Mouse (Mus musculus) lung, embryonic 16.5 days (tissue): ENCODE measurements around the gene Phospho1. TPM values are rescaled to one million over a fixed set of nuclear protein-coding genes. Genes with fewer than 3 reads are reported as not detected.

Experiments
- ATAC-seq: fragments of 200-750 bp; cut with Nextera tagmentation; 2 replicates; pipeline ENCODE4 v1.8.0; 2017; ENCODE audit warnings: low read depth, mild to moderate bottlenecking, moderate library complexity
- H3K27ac ChIP-seq: fragments of 300-500 bp; sonication (generic); 2 replicates; pipeline ENCODE4 v1.5.1; 2014; ENCODE audit warnings: mild to moderate bottlenecking, control low read depth, low read length
- H3K27me3 ChIP-seq: fragments of 300-500 bp; sonication (generic); 2 replicates; pipeline ENCODE4 v1.6.1; 2014; ENCODE audit warnings: low read depth, low read length, mixed read lengths; ENCODE audit not compliant: control insufficient read depth, insufficient read depth
- H3K36me3 ChIP-seq: fragments of 300-500 bp; sonication (generic); 2 replicates; pipeline ENCODE4 v1.6.1; 2014; ENCODE audit warnings: low read length; ENCODE audit not compliant: control insufficient read depth, insufficient read depth
- H3K4me1 ChIP-seq: fragments of 300-500 bp; sonication (generic); replicated peaks from 2 replicates; pipeline ENCODE4 v1.6.1; 2014; ENCODE audit warnings: low read length, mixed read lengths; ENCODE audit not compliant: control insufficient read depth, insufficient read depth
- H3K4me2 ChIP-seq: fragments of 300-500 bp; sonication (generic); 2 replicates; pipeline ENCODE4 v1.6.1; 2014; ENCODE audit warnings: low read depth, low read length, control low read depth
- H3K4me3 ChIP-seq: fragments of 300-500 bp; sonication (generic); 2 replicates; pipeline ENCODE4 v1.5.1; 2014; ENCODE audit warnings: mild to moderate bottlenecking, low read length, control low read depth
- H3K9ac ChIP-seq: fragments of 300-500 bp; sonication (generic); 2 replicates; pipeline ENCODE4 v1.6.1; 2014; ENCODE audit warnings: low read length, control low read depth
- H3K9me3 ChIP-seq: fragments of 300-500 bp; sonication (generic); 2 replicates; pipeline ENCODE4 v1.6.1; 2016; ENCODE audit warnings: low read length; ENCODE audit not compliant: control insufficient read depth
- WGBS: fragments of 180-500 bp; shearing (Covaris S2); extraction: QIAGEN DNeasy Blood & Tissue Kit; methylation state at CpG from one replicate; pipeline ENCODE4 v1.1.7; 2014; 5-methylcytosine and 5-hydroxymethylcytosine counted together
- polyA plus RNA-seq: library from polyadenylated mRNA; unstranded; fragments of >200 nt; fragmentation: Nextera tagmentation; extraction: Ambion mirVana; gene quantifications from 2 replicates; pipeline ENCODE4 v1.2.1, GENCODE M21; 2015

Phospho1 gene
- polyA plus RNA-seq, 1 experiment from 2014 or later, result 1.7 TPM

GRCm38 (mm10) chr11:95835832-95836231, 11.5 kb downstream of the Phospho1 start:
- Histone ChIP-seq H3K9ac (no peak overlapping the region), H3K36me3 (no peaks in the 10 kb centered on the region), H3K4me1 (peaks cover 45% of the 10 kb centered on the region), H3K27ac (peak overlapping the region; percentile 14), H3K27me3 (peaks cover 37% of the 10 kb centered on the region), H3K9me3 (no peaks in the 10 kb centered on the region), H3K4me2 (no peak overlapping the region; the same call in 1 of the 2 replicates), H3K4me3 (no peak overlapping the region)
- WGBS, result 29% methylated on average over 6 of the region's 6 CpGs
- ATAC-seq, result no peak

- Histone ChIP-seq H3K9ac (no peak overlapping the region), H3K4me3 (no peak overlapping the region), H3K27me3 (peaks cover 30% of the 10 kb centered on the region), H3K36me3 (no peaks in the 10 kb centered on the region), H3K9me3 (no peaks in the 10 kb centered on the region), H3K4me2 (no peak overlapping the region), H3K27ac (peak overlapping the region; percentile 84), H3K4me1 (peaks cover 40% of the 10 kb centered on the region)
- ATAC-seq, result peak; percentile 10; the same call in 1 of the 2 replicates
- WGBS, result 29% methylated on average over 6 of the region's 6 CpGs
These were observed 12.1 kb downstream of the Phospho1 start for GRCm38 (mm10) chr11:95836433-95836832.

- H3K4me1 ChIP-seq, result peaks cover 40% of the 10 kb centered on the region
- H3K4me2 ChIP-seq, result peak within 1 kb of the TSS; percentile 13
- no peak within 1 kb of the TSS for H3K9ac ChIP-seq
- H3K27me3 ChIP-seq, result peaks cover 26% of the 10 kb centered on the region
- no peak within 1 kb of the TSS for H3K4me3 ChIP-seq
- 15% methylated on average over 10 of the region's 10 CpGs for WGBS
- no peaks in the 10 kb centered on the region for H3K36me3 ChIP-seq
- ATAC-seq, result peak; percentile 73
- H3K9me3 ChIP-seq, result no peaks in the 10 kb centered on the region
- H3K27ac ChIP-seq, result peak within 1 kb of the TSS; percentile 84
These were observed 12.8 kb downstream of the Phospho1 start, which contains the start of gene Gngt2 for GRCm38 (mm10) chr11:95837059-95837458. TSS of gene Gngt2 (plus strand) at chr11:95837216.

- peaks cover 40% of the 10 kb centered on the region for H3K4me1 ChIP-seq
These were observed 14.3 kb downstream of the Phospho1 start for GRCm38 (mm10) chr11:95838598-95838997.

GRCm38 (mm10) chr11:95838999-95839868, 14.9 kb downstream of the Phospho1 start:
- Histone ChIP-seq H3K4me1 (peaks cover 35% of the 10 kb centered on the region), H3K4me2 (no peak overlapping the region), H3K36me3 (no peaks in the 10 kb centered on the region), H3K9me3 (no peaks in the 10 kb centered on the region), H3K4me3 (no peak overlapping the region), H3K27me3 (peaks cover 5% of the 10 kb centered on the region; the same call in 1 of the 2 replicates), H3K9ac (no peak overlapping the region; the same call in 1 of the 2 replicates), H3K27ac (0 out of 2 replicates have a peak overlapping the region, but pooled peaks have one; percentile 41)
- 72% methylated on average over 8 of the region's 8 CpGs for WGBS
- no peak for ATAC-seq

More at GRCm38 (mm10) chr11:95838598-95838997, 14.3 kb downstream of the Phospho1 start:
- no peak overlapping the region for H3K4me3 ChIP-seq
- no peak for ATAC-seq
- whole genome bisulfite sequencing, result 68% methylated on average over 4 of the region's 4 CpGs
- 0 out of 2 replicates have a peak overlapping the region, but pooled peaks have one; percentile 41 for H3K27ac ChIP-seq
- H3K36me3 ChIP-seq, result no peaks in the 10 kb centered on the region
- no peaks in the 10 kb centered on the region for H3K9me3 ChIP-seq
- no peak overlapping the region; the same call in 1 of the 2 replicates for H3K9ac ChIP-seq
- H3K4me2 ChIP-seq, result no peak overlapping the region
- peaks cover 10% of the 10 kb centered on the region; the same call in 1 of the 2 replicates for H3K27me3 ChIP-seq

- Histone ChIP-seq H3K9me3 (no peaks in the 10 kb centered on the region), H3K27ac (peak overlapping the region; percentile 69; the same call in 1 of the 2 replicates), H3K27me3 (no peaks in the 10 kb centered on the region), H3K4me3 (peak overlapping the region; percentile 46), H3K4me2 (peak overlapping the region; percentile 40), H3K36me3 (no peaks in the 10 kb centered on the region), H3K4me1 (peaks cover 20% of the 10 kb centered on the region), H3K9ac (peak overlapping the region; percentile 58)
- no peak for ATAC-seq
- WGBS, result 67% methylated on average over 5 of the region's 5 CpGs
These were observed 16.6 kb downstream of the Phospho1 start for GRCm38 (mm10) chr11:95840694-95841497.

- Histone ChIP-seq H3K4me1 (peaks cover 15% of the 10 kb centered on the region), H3K36me3 (no peaks in the 10 kb centered on the region), H3K9ac (peak overlapping the region; percentile 58), H3K27me3 (no peaks in the 10 kb centered on the region), H3K4me2 (peak overlapping the region; percentile 40), H3K27ac (peak overlapping the region; percentile 69), H3K9me3 (no peaks in the 10 kb centered on the region), H3K4me3 (peak overlapping the region; percentile 46)
- 54% methylated on average over 10 of the region's 10 CpGs for WGBS
- no peak for ATAC-seq
These were observed 17.2 kb downstream of the Phospho1 start for GRCm38 (mm10) chr11:95841498-95841830.

- peak; percentile 84 for ATAC-seq
- Histone ChIP-seq H3K4me1 (peaks cover 7% of the 10 kb centered on the region), H3K9me3 (no peaks in the 10 kb centered on the region), H3K4me3 (peak within 1 kb of the TSS; percentile 46), H3K27ac (peak within 1 kb of the TSS; percentile 73), H3K9ac (peak within 1 kb of the TSS; percentile 58), H3K36me3 (no peaks in the 10 kb centered on the region), H3K4me2 (peak within 1 kb of the TSS; percentile 40), H3K27me3 (no peaks in the 10 kb centered on the region)
- 16% methylated on average over 11 of the region's 11 CpGs for WGBS
These were observed 17.9 kb downstream of the Phospho1 start, which contains the start of gene Abi3 for GRCm38 (mm10) chr11:95842074-95842681. TSS of gene Abi3 (minus strand) at chr11:95842476.
